Mouse (Mus musculus) intestine, embryonic 15.5 days (tissue): Measurements from ENCODE around the gene Vars2. TPM values are rescaled to one million over a fixed set of nuclear protein-coding genes. Genes with fewer than 3 reads are reported as not detected.
A peak's percentile ranks its signal among the peaks of the same experiment; 100 is the strongest.

Experiments used
- ATAC-seq: fragments of 200-750 bp; cut with Nextera tagmentation; 2 replicates; pipeline ENCODE4 v1.8.0; 2017; ENCODE audit warnings: moderate TSS enrichment, moderate library complexity
- H3K27ac ChIP-seq: fragments of 300-500 bp; sonication (generic); 2 replicates; pipeline ENCODE4 v1.5.1; 2015; ENCODE audit warnings: mild to moderate bottlenecking, inconsistent platforms
- H3K27me3 ChIP-seq: fragments of 300-500 bp; sonication (generic); replicated peaks from 2 replicates; pipeline ENCODE4 v1.6.1; 2015; ENCODE audit warnings: inconsistent platforms
- H3K36me3 ChIP-seq: fragments of 300-500 bp; sonication (generic); 2 replicates; pipeline ENCODE4 v1.6.1; 2015; ENCODE audit warnings: inconsistent platforms
- H3K4me1 ChIP-seq: fragments of 300-500 bp; sonication (generic); replicated peaks from 2 replicates; pipeline ENCODE4 v1.6.1; 2015; ENCODE audit warnings: inconsistent platforms
- H3K4me2 ChIP-seq: fragments of 300-500 bp; sonication (generic); replicated peaks from 2 replicates; pipeline ENCODE4 v1.6.1; 2015; ENCODE audit warnings: mild to moderate bottlenecking, inconsistent platforms
- H3K4me3 ChIP-seq: fragments of 300-500 bp; sonication (generic); replicated peaks from 2 replicates; pipeline ENCODE4 v1.5.1; 2015; ENCODE audit warnings: inconsistent platforms
- H3K9ac ChIP-seq: fragments of 300-500 bp; sonication (generic); 2 replicates; pipeline ENCODE4 v1.6.1; 2015; ENCODE audit warnings: inconsistent platforms
- H3K9me3 ChIP-seq: fragments of 300-500 bp; sonication (generic); 2 replicates; pipeline ENCODE4 v1.6.1; 2016; ENCODE audit warnings: inconsistent platforms
- WGBS: fragments of 180-500 bp; shearing (Covaris S2); methylation state at CpG from one replicate; pipeline ENCODE4 v1.1.7; 2015; 5-methylcytosine and 5-hydroxymethylcytosine counted together
- polyA plus RNA-seq: library from polyadenylated mRNA; unstranded; fragments of >200 nt; fragmentation: Nextera tagmentation; extraction: Ambion mirVana; gene quantifications from 2 replicates; pipeline ENCODE4 v1.2.1, GENCODE M21; 2015

Gene Vars2
- 18.3 and 18.9 TPM in 2 replicates for polyA plus RNA-seq

GRCm38 (mm10) chr17:35667334-35668065 lies at the start of gene Vars2:
Vars2 (minus strand) TSS chr17:35667592.
- H3K4me2 ChIP-seq = peak within 1 kb of the TSS; percentile 94
- H3K4me3 ChIP-seq = peak within 1 kb of the TSS; percentile 72
- under 1% methylated on average over 61 of the region's 61 CpGs for WGBS
- no peaks in the 10 kb centered on the region for H3K9me3 ChIP-seq
- peak within 1 kb of the TSS; percentile 83 for H3K9ac ChIP-seq
- H3K4me1 ChIP-seq = peaks cover 7% of the 10 kb centered on the region; the same call in 1 of the 2 replicates
- H3K27ac ChIP-seq = peak within 1 kb of the TSS; percentile 84
- H3K27me3 ChIP-seq = no peaks in the 10 kb centered on the region
- peak; percentile 88 for ATAC-seq
- H3K36me3 ChIP-seq = peaks cover 18% of the 10 kb centered on the region

DNA sequence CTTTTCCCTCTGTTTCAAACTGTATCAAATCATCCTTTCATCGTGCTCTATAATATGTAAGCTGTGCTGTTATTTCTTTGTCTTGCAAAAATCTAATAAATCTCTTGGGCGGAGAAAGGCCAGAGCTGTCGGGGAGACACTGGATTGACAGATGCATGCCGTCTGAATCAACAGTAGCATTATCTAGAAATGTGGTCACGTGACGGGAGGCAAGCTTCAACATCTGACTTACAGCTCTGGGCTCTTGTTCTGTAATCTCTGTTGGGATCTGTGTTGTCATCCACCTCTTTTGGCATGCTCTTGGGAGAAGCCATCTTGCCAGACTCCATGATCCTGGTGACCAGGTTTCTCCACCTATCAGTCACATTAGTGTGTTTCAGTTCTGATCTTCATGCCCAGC lies 49.7 kb upstream of the Vars2 start:
- no peak for ATAC-seq
- 88% methylated on average over 6 of the region's 6 CpGs for WGBS

GRCm38 (mm10) chr17:35716114-35716513 lies 48.7 kb upstream of the Vars2 start:
- Histone ChIP-seq H3K27me3 (no peaks in the 10 kb centered on the region), H3K27ac (no peak overlapping the region), H3K9me3 (no peaks in the 10 kb centered on the region), H3K36me3 (no peaks in the 10 kb centered on the region), H3K4me2 (no peak overlapping the region), H3K4me3 (no peak overlapping the region), H3K9ac (no peak overlapping the region), H3K4me1 (peaks cover 17% of the 10 kb centered on the region)
- WGBS = 65% methylated on average over 3 of the region's 3 CpGs
- ATAC-seq = peak; percentile 69

More for the DNA sequence above, 49.7 kb upstream of the Vars2 start:
- Histone ChIP-seq H3K4me1 (peaks cover 25% of the 10 kb centered on the region), H3K27ac (no peak overlapping the region), H3K4me3 (no peak overlapping the region), H3K36me3 (no peaks in the 10 kb centered on the region), H3K9ac (no peak overlapping the region), H3K4me2 (no peak overlapping the region), H3K9me3 (no peaks in the 10 kb centered on the region), H3K27me3 (no peaks in the 10 kb centered on the region)

- H3K27me3 ChIP-seq = no peaks in the 10 kb centered on the region
- H3K27ac ChIP-seq = peak overlapping the region; percentile 51; the same call in 1 of the 2 replicates
- ATAC-seq = peak; percentile 69; the same call in 1 of the 2 replicates
- WGBS = 37% methylated on average over 8 of the region's 8 CpGs
- no peaks in the 10 kb centered on the region for H3K9me3 ChIP-seq
- no peak overlapping the region for H3K4me3 ChIP-seq
- no peak overlapping the region for H3K4me2 ChIP-seq
- H3K4me1 ChIP-seq = peaks cover 16% of the 10 kb centered on the region
- H3K9ac ChIP-seq = no peak overlapping the region
- no peaks in the 10 kb centered on the region for H3K36me3 ChIP-seq
Measured at GRCm38 (mm10) chr17:35710705-35711347, 43.4 kb upstream of the Vars2 start.

GRCm38 (mm10) chr17:35708611-35709010 lies 41.2 kb upstream of the Vars2 start:
- Histone ChIP-seq H3K9ac (no peak overlapping the region), H3K27ac (no peak overlapping the region), H3K9me3 (no peaks in the 10 kb centered on the region), H3K4me3 (no peak overlapping the region), H3K4me2 (no peak overlapping the region), H3K27me3 (no peaks in the 10 kb centered on the region), H3K36me3 (no peaks in the 10 kb centered on the region), H3K4me1 (peaks cover 36% of the 10 kb centered on the region)
- WGBS = 74% methylated on average over 2 of the region's 2 CpGs
- ATAC-seq = no peak

- Histone ChIP-seq H3K9me3 (no peaks in the 10 kb centered on the region), H3K9ac (no peak overlapping the region), H3K4me3 (no peak overlapping the region), H3K27ac (no peak overlapping the region), H3K4me2 (no peak overlapping the region), H3K36me3 (no peaks in the 10 kb centered on the region), H3K4me1 (peaks cover 36% of the 10 kb centered on the region), H3K27me3 (no peaks in the 10 kb centered on the region)
- WGBS = 74% methylated on average over 7 of the region's 7 CpGs
- no peak for ATAC-seq
Measured at GRCm38 (mm10) chr17:35707929-35708328, 40.5 kb upstream of the Vars2 start.

- Histone ChIP-seq H3K4me1 (peaks cover 39% of the 10 kb centered on the region), H3K4me3 (no peak overlapping the region), H3K4me2 (no peak overlapping the region), H3K27ac (0 out of 2 replicates have a peak overlapping the region, but pooled peaks have one; percentile 94), H3K9me3 (no peaks in the 10 kb centered on the region), H3K9ac (no peak overlapping the region), H3K27me3 (no peaks in the 10 kb centered on the region), H3K36me3 (no peaks in the 10 kb centered on the region)
- no peak for ATAC-seq
- 24% methylated on average over 4 of the region's 4 CpGs for WGBS
Measured at GRCm38 (mm10) chr17:35705836-35706235, 38.4 kb upstream of the Vars2 start.

DNA sequence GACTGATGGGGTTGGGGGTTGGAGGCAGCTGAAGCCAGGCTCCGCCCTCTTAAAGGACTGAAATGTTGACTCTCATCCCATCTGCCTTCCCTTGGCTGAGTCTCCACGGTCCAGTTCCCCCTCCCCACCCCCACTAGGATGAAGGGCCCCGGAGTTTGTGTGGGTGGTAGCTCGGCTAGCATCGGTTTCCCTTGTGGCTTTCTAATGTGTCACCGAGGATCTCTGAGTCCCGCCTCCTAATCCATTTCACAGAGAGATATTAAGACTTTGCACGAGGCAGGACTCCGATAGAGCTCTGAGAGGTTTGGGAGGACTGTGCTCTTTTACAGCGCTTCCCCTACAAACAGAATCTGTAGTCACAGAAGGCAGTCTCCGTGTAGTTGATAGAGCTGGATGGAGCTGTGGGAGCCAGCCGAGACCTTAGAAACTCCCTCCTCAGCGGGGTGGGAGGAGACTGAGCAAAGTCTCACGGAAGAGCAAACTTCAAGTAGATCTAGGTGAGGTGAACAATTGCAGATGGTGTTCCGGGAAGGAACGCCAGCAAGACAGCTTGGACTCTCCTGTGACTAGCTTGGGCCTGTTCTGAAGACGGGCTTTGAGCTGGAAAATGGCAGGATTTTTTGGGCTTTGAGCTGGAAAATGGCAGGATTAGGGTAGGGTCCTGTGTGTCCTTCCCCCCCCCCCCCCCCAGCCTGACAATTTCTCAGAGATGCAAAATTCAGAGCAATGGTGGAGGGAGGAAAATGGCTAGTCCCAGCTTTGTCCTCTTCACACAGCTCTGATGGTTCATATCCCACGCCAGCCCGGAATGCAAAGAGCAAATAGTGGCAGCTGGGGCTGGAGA lies 37.5 kb upstream of the Vars2 start, which contains the start of gene Ddr1:
Gene Ddr1 (minus strand): TSS at position 1 of the 844 bp plus-strand sequence.
- 7% methylated on average over 19 of the region's 19 CpGs for WGBS
- Histone ChIP-seq H3K27me3 (no peaks in the 10 kb centered on the region), H3K4me3 (peak within 1 kb of the TSS; percentile 38), H3K4me1 (peaks cover 33% of the 10 kb centered on the region), H3K9ac (peak within 1 kb of the TSS; percentile 50), H3K4me2 (peak within 1 kb of the TSS; percentile 73), H3K36me3 (no peaks in the 10 kb centered on the region), H3K9me3 (no peaks in the 10 kb centered on the region), H3K27ac (peak within 1 kb of the TSS; percentile 94)
- peak; percentile 46 for ATAC-seq

DNA sequence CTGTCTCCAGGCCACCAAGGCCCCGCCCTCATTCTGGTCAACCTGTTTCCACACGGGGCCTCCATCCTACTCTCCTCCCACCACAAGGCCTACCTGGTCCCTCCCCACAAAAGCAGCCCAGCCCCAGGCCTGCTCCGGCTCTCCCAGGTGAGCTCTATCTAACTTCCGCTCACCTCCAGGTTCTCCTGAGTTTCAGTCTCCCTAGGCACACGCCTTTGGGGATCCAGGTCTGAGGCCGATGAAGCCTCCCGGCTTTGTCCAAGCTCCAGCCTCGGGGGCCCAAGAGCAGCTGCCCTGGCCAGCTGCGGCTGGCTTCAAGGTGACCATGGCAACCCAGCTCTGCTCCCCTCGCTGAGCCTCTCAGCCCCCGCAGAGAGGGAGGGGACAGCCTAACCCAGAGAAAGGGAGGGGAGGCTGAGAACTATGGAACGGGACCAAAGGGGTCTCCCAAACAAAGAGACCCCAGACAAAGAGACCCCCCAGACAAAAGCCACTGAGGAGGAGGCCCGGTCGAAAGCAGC lies 36.4 kb upstream of the Vars2 start:
- peak; percentile 13 for ATAC-seq
- Histone ChIP-seq H3K9ac (peak overlapping the region; percentile 50), H3K9me3 (no peaks in the 10 kb centered on the region), H3K27me3 (no peaks in the 10 kb centered on the region), H3K4me3 (peak overlapping the region; percentile 38), H3K36me3 (no peaks in the 10 kb centered on the region), H3K4me1 (peaks cover 40% of the 10 kb centered on the region), H3K4me2 (peak overlapping the region; percentile 73), H3K27ac (peak overlapping the region; percentile 94)
- 5% methylated on average over 14 of the region's 14 CpGs for WGBS

- Histone ChIP-seq H3K4me2 (peak overlapping the region; percentile 89), H3K27ac (peak overlapping the region; percentile 96), H3K9ac (no peak overlapping the region), H3K27me3 (no peaks in the 10 kb centered on the region), H3K4me1 (peaks cover 46% of the 10 kb centered on the region), H3K36me3 (no peaks in the 10 kb centered on the region), H3K4me3 (no peak overlapping the region; the same call in 1 of the 2 replicates), H3K9me3 (no peaks in the 10 kb centered on the region)
- no peak for ATAC-seq
- 20% methylated on average over 2 of the region's 2 CpGs for WGBS
Measured at GRCm38 (mm10) chr17:35703065-35703464, 35.7 kb upstream of the Vars2 start.

DNA sequence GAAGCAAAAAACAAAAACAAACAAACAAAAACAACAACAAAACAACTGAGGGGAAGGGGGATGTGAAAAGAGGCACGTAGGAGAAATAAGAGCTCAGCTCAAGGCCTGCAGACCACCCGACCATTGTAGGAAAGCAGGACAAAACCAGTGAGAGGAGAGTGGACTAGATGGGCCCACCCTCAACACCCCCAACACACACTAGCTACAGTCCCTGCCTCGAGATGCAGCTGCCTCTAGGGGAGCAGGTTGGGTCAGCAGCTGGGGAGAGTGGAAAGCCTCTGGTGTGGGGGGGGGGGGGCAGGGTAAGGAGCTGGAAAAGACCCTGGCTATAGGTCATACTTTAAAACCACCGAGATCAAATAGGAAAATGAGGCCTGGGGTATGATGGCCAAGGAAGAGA lies 35.2 kb upstream of the Vars2 start:
- WGBS = 24% methylated on average over 4 of the region's 4 CpGs
- Histone ChIP-seq H3K27ac (peak overlapping the region; percentile 96), H3K36me3 (no peaks in the 10 kb centered on the region), H3K4me3 (peak overlapping the region; percentile 58), H3K9ac (peak overlapping the region; percentile 64), H3K4me1 (peaks cover 51% of the 10 kb centered on the region), H3K4me2 (peak overlapping the region; percentile 89), H3K27me3 (no peaks in the 10 kb centered on the region), H3K9me3 (no peaks in the 10 kb centered on the region)
- no peak for ATAC-seq
